Comparison of ENCODE assay signal across 9 mouse cellular contexts in genomic region chr7:5020685-5021084, GRCm38 (mm10). TPM values are rescaled to one million over a fixed set of nuclear protein-coding genes. Genes with fewer than 3 reads are reported as not detected.
DNase-seq lines count a peak whose midpoint lies in the region; ATAC-seq lines count a peak whose summit lies in the region.
"Had no signal": no experiment of that assay in that cellular context is flagged by ENCODE, and none has a peak within 500 bp of the region (broad histone marks: within the 10 kb centered on the region; RNA-seq: fewer than 3 reads in every experiment).

No protein-coding gene starts in this region.

- no peaks in the 10 kb centered on the region for H3K9me3 ChIP-seq in neural tube, embryonic 11.5 days (ENCODE audit: control insufficient read depth, low read length)
- H3K9me3 ChIP-seq in hindbrain, embryonic 15.5 days = no peaks in the 10 kb centered on the region
- no peaks in the 10 kb centered on the region for H3K9me3 ChIP-seq in midbrain, embryonic 13.5 days

- H3K27ac ChIP-seq in neural tube, embryonic 11.5 days (ENCODE audit: low read depth, low read length) = peak overlapping the region; percentile 83
- peak overlapping the region; percentile 93 for H3K27ac ChIP-seq in hindbrain, embryonic 15.5 days (replicated peaks)
- peak overlapping the region; percentile 94 for H3K27ac ChIP-seq in midbrain, embryonic 13.5 days

- H3K4me2 ChIP-seq in neural tube, embryonic 11.5 days (ENCODE audit: low read depth) = peak overlapping the region; percentile 81
- H3K4me2 ChIP-seq in hindbrain, embryonic 15.5 days = peak overlapping the region; percentile 82
- peak overlapping the region; percentile 91 for H3K4me2 ChIP-seq in midbrain, embryonic 13.5 days (replicated peaks)

- intact Hi-C loops in left cerebral cortex, postnatal 25 days (cut with DNase I) = loop anchor here (1.0 to 2.0 kb wide), 2 partner anchors 30 to 41 kb away; partner anchors contain the start of gene Zfp580

- H3K9ac ChIP-seq in neural tube, embryonic 11.5 days (ENCODE audit: low read length) = peak overlapping the region; percentile 83
- peak overlapping the region; percentile 93 for H3K9ac ChIP-seq in hindbrain, embryonic 15.5 days
- peak overlapping the region; percentile 97 for H3K9ac ChIP-seq in midbrain, embryonic 13.5 days (replicated peaks)

- H3K27me3 ChIP-seq in neural tube, embryonic 11.5 days (ENCODE audit: control insufficient read depth, insufficient read depth, low read length) = no peaks in the 10 kb centered on the region
- no peaks in the 10 kb centered on the region for H3K27me3 ChIP-seq in hindbrain, embryonic 15.5 days
- no peaks in the 10 kb centered on the region for H3K27me3 ChIP-seq in midbrain, embryonic 13.5 days

- H3K4me3 ChIP-seq in neural tube, embryonic 11.5 days (ENCODE audit: low read depth, low read length) = peak overlapping the region; percentile 82
- H3K4me3 ChIP-seq in hindbrain, embryonic 15.5 days = peak overlapping the region; percentile 79
- H3K4me3 ChIP-seq in midbrain, embryonic 13.5 days (replicated peaks) = peak overlapping the region; percentile 87

- under 1% methylated on average over 12 of the region's 15 CpGs for WGBS in neural tube, embryonic 11.5 days
- WGBS in hindbrain, embryonic 15.5 days = 0% methylated on average over 10 of the region's 15 CpGs
- WGBS in midbrain, embryonic 13.5 days = 0% methylated on average over 15 of the region's 15 CpGs

- peak; percentile 58 for DNase-seq in cerebellum, adult 8-10 months
- no peak for DNase-seq in cerebellum, adult 11 months
- no peak for DNase-seq in neural tube, embryonic 11.5 days (ENCODE audit: low spot score)
- DNase-seq in neural tube, embryonic 10.5 days (ENCODE audit: extremely low spot score, low spot score) = no peak
- no peak for DNase-seq in left cerebral cortex, postnatal 25 days (ENCODE audit: low spot score in 2 of 2)

- H3K4me1 ChIP-seq in neural tube, embryonic 11.5 days (ENCODE audit: control insufficient read depth, insufficient read depth, low read length) = peaks cover 7% of the 10 kb centered on the region
- H3K4me1 ChIP-seq in hindbrain, embryonic 15.5 days (replicated peaks) = peaks cover 22% of the 10 kb centered on the region
- H3K4me1 ChIP-seq in midbrain, embryonic 13.5 days (replicated peaks) = peaks cover 23% of the 10 kb centered on the region

- peaks cover 7% of the 10 kb centered on the region for H3K36me3 ChIP-seq in neural tube, embryonic 11.5 days (ENCODE audit: control insufficient read depth, insufficient read depth, low read length)
- H3K36me3 ChIP-seq in hindbrain, embryonic 15.5 days = peaks cover 8% of the 10 kb centered on the region; the same call in 1 of the 2 replicates
- H3K36me3 ChIP-seq in midbrain, embryonic 13.5 days = peaks cover 32% of the 10 kb centered on the region

- ATAC-seq in neural tube, embryonic 11.5 days (ENCODE audit: insufficient read depth, low FRiP score, low TSS enrichment) = peak; percentile 1; the same call in 1 of the 2 replicates
- peak; percentile 3 for ATAC-seq in hindbrain, embryonic 15.5 days (ENCODE audit: low FRiP score, low read depth)
- peak; percentile 6 for ATAC-seq in midbrain, embryonic 13.5 days
- no peak for ATAC-seq in erythroid progenitor cell, adult 5-6 weeks (replicated peaks; ENCODE audit: low FRiP score, poor library complexity, severe bottlenecking)

RNA-seq across cellular contexts. Expression of gene Ccdc106, which starts 0.3 kb away (rescaled TPM):
- 6.4 and 8.3 TPM in 2 replicates for polyA plus RNA-seq in neural tube, embryonic 11.5 days (2014; fragmentation: Nextera tagmentation; extraction: Ambion mirVana)
- polyA plus RNA-seq in hindbrain, embryonic 15.5 days (2015; fragmentation: Nextera tagmentation; extraction: Ambion mirVana) = 58.8 and 65.2 TPM in 2 replicates
- 25.8 and 30.1 TPM in 2 replicates for polyA plus RNA-seq in midbrain, embryonic 13.5 days (2015; fragmentation: Nextera tagmentation; extraction: Ambion mirVana)
- 10 to 100 TPM; 52.0 to 65.0 TPM for total RNA-seq in left cerebral cortex, postnatal 25 days (2021)
- not detected in 2 replicates for total RNA-seq in erythroid progenitor cell, adult 5-6 weeks (2015; ENCODE audit: low replicate concordance)
- not detected in 2 replicates for total RNA-seq in erythroid progenitor cell, adult 5-6 weeks (2017; ENCODE audit: low replicate concordance)

RNA-seq across cellular contexts. Expression of gene Zfp865, which starts 0.5 kb away (rescaled TPM):
- 5.5 and 5.6 TPM in 2 replicates for polyA plus RNA-seq in neural tube, embryonic 11.5 days (2014; fragmentation: Nextera tagmentation; extraction: Ambion mirVana)
- 6.0 and 7.5 TPM in 2 replicates for polyA plus RNA-seq in hindbrain, embryonic 15.5 days (2015; fragmentation: Nextera tagmentation; extraction: Ambion mirVana)
- polyA plus RNA-seq in midbrain, embryonic 13.5 days (2015; fragmentation: Nextera tagmentation; extraction: Ambion mirVana) = 5.7 and 7.9 TPM in 2 replicates
- total RNA-seq in left cerebral cortex, postnatal 25 days (2021) = 10 to 100 TPM; 32.9 to 34.5 TPM
- total RNA-seq in erythroid progenitor cell, adult 5-6 weeks (2015; ENCODE audit: low replicate concordance) = 9.0 and 9.2 TPM in 2 replicates
- total RNA-seq in erythroid progenitor cell, adult 5-6 weeks (2017; ENCODE audit: low replicate concordance) = 6.3 and 7.6 TPM in 2 replicates

RNA-seq across cellular contexts. Expression of gene Gm44973, which starts 5.4 kb away (rescaled TPM):
- polyA plus RNA-seq in neural tube, embryonic 11.5 days (2014; fragmentation: Nextera tagmentation; extraction: Ambion mirVana) = 0.36 and 1.1 TPM in 2 replicates
- 1.2 TPM in 1 of 2 replicates, not detected in the other for polyA plus RNA-seq in hindbrain, embryonic 15.5 days (2015; fragmentation: Nextera tagmentation; extraction: Ambion mirVana)
- 0.89 and 1.3 TPM in 2 replicates for polyA plus RNA-seq in midbrain, embryonic 13.5 days (2015; fragmentation: Nextera tagmentation; extraction: Ambion mirVana)
- total RNA-seq in left cerebral cortex, postnatal 25 days (2021) = not detected
- total RNA-seq in erythroid progenitor cell, adult 5-6 weeks (2015; ENCODE audit: low replicate concordance) = 5.0 TPM in 1 of 2 replicates, not detected in the other
- 1.4 TPM in 1 of 2 replicates, not detected in the other for total RNA-seq in erythroid progenitor cell, adult 5-6 weeks (2017; ENCODE audit: low replicate concordance)
- polyA plus RNA-seq: large intestine, adult 2 months had no signal

RNA-seq across cellular contexts. Expression of gene Fiz1, which starts 6.2 kb away (rescaled TPM):
- 50.2 and 50.6 TPM in 2 replicates for polyA plus RNA-seq in neural tube, embryonic 11.5 days (2014; fragmentation: Nextera tagmentation; extraction: Ambion mirVana)
- polyA plus RNA-seq in hindbrain, embryonic 15.5 days (2015; fragmentation: Nextera tagmentation; extraction: Ambion mirVana) = 41.9 and 44.6 TPM in 2 replicates
- 42.0 and 51.1 TPM in 2 replicates for polyA plus RNA-seq in midbrain, embryonic 13.5 days (2015; fragmentation: Nextera tagmentation; extraction: Ambion mirVana)
- 10 to 100 TPM; 21.2 to 31.2 TPM for total RNA-seq in left cerebral cortex, postnatal 25 days (2021)
- total RNA-seq in erythroid progenitor cell, adult 5-6 weeks (2015; ENCODE audit: low replicate concordance) = 11.9 and 14.7 TPM in 2 replicates
- 5.6 and 9.1 TPM in 2 replicates for total RNA-seq in erythroid progenitor cell, adult 5-6 weeks (2017; ENCODE audit: low replicate concordance)

RNA-seq across cellular contexts. Expression of gene Zfp524, which starts 6.5 kb away (rescaled TPM):
- polyA plus RNA-seq in neural tube, embryonic 11.5 days (2014; fragmentation: Nextera tagmentation; extraction: Ambion mirVana) = 7.8 and 10.1 TPM in 2 replicates
- polyA plus RNA-seq in hindbrain, embryonic 15.5 days (2015; fragmentation: Nextera tagmentation; extraction: Ambion mirVana) = 8.1 and 9.2 TPM in 2 replicates
- 8.6 and 8.9 TPM in 2 replicates for polyA plus RNA-seq in midbrain, embryonic 13.5 days (2015; fragmentation: Nextera tagmentation; extraction: Ambion mirVana)
- 1 to 10 TPM; 6.9 TPM for total RNA-seq in left cerebral cortex, postnatal 25 days (2021)
- 4.7 and 16.3 TPM in 2 replicates for total RNA-seq in erythroid progenitor cell, adult 5-6 weeks (2015; ENCODE audit: low replicate concordance)
- 0.64 and 3.2 TPM in 2 replicates for total RNA-seq in erythroid progenitor cell, adult 5-6 weeks (2017; ENCODE audit: low replicate concordance)
